In genomic region chr13:101504241-101504640, GRCm38 (mm10) we compare ENCODE assay signal across 16 mouse cellular contexts.
A peak's percentile ranks its signal among the peaks of the same experiment; 100 is the strongest.
DNase-seq lines count a peak whose midpoint lies in the region; ATAC-seq and TF ChIP-seq lines count a peak whose summit lies in the region.
"Had no signal": no experiment of that assay in that cellular context is flagged by ENCODE, and none has a peak within 500 bp of the region (broad histone marks: within the 10 kb centered on the region; RNA-seq: fewer than 3 reads in every experiment).

No protein-coding gene starts in this region.

- peak overlapping the region; percentile 57 for H3K27ac ChIP-seq in gastrocnemius, adult 2 months
- H3K27ac ChIP-seq in liver, postnatal 0 days (ENCODE audit: low read depth), result no peak overlapping the region
- H3K27ac ChIP-seq in liver, embryonic 11.5 days (ENCODE audit: low read depth, low read length), result no peak overlapping the region
- H3K27ac ChIP-seq in embryonic fibroblast, embryonic 13.5 days (ENCODE audit: insufficient read depth, low read length), result peak overlapping the region; percentile 38
- H3K27ac ChIP-seq: hindbrain, embryonic 13.5 days; lung, embryonic 15.5 days had no signal

- peak; percentile 72 for ATAC-seq in liver, postnatal 0 days
- ATAC-seq in liver, embryonic 11.5 days (replicated peaks; ENCODE audit: low FRiP score), result no peak
- no peak for ATAC-seq in granulocyte monocyte progenitor cell, adult 5-6 weeks (replicated peaks; ENCODE audit: poor library complexity, severe bottlenecking)
- ATAC-seq: intestine, embryonic 16.5 days had no signal

- TF ChIP-seq CTCF in gastrocnemius, adult 2 months (IDR thresholded peaks at IDR 0.05), result no peak
- TF ChIP-seq CTCF in liver, postnatal 0 days (IDR thresholded peaks at IDR 0.05; ENCODE audit: low read depth), result no peak
- no peak for TF ChIP-seq CTCF in embryonic fibroblast, embryonic 13.5 days (IDR thresholded peaks at IDR 0.05; ENCODE audit: borderline replicate concordance, insufficient read depth, low read length)

- H3K4me2 ChIP-seq in liver, postnatal 0 days (ENCODE audit: low read depth, low read length), result no peak overlapping the region
- no peak overlapping the region for H3K4me2 ChIP-seq in liver, embryonic 11.5 days
- H3K4me2 ChIP-seq: hindbrain, embryonic 13.5 days; lung, embryonic 15.5 days had no signal

- H3K9ac ChIP-seq in liver, postnatal 0 days (replicated peaks), result no peak overlapping the region
- H3K9ac ChIP-seq in liver, embryonic 11.5 days (ENCODE audit: low read depth, low read length), result no peak overlapping the region
- H3K9ac ChIP-seq: hindbrain, embryonic 13.5 days; lung, embryonic 15.5 days had no signal

- no peak for TF ChIP-seq POLR2A in embryonic fibroblast, embryonic 13.5 days (IDR thresholded peaks at IDR 0.05; ENCODE audit: low read depth, low read length)

- no peaks in the 10 kb centered on the region for H3K9me3 ChIP-seq in liver, postnatal 0 days (ENCODE audit: low read length)
- no peaks in the 10 kb centered on the region for H3K9me3 ChIP-seq in liver, embryonic 11.5 days (ENCODE audit: control insufficient read depth, low read length)
- H3K9me3 ChIP-seq: hindbrain, embryonic 13.5 days; lung, embryonic 15.5 days had no signal

- 48% methylated on average over 5 of the region's 5 CpGs for WGBS in liver, postnatal 0 days (ENCODE audit: insufficient replicate concordance)
- WGBS in liver, embryonic 11.5 days, result 72% methylated on average over 5 of the region's 5 CpGs

- no peaks in the 10 kb centered on the region for H3K27me3 ChIP-seq in liver, postnatal 0 days (ENCODE audit: insufficient read depth, low read length)
- H3K27me3 ChIP-seq in liver, embryonic 11.5 days (replicated peaks; ENCODE audit: control insufficient read depth, insufficient read depth, low read length), result peaks cover 6% of the 10 kb centered on the region
- H3K27me3 ChIP-seq: hindbrain, embryonic 13.5 days; lung, embryonic 15.5 days had no signal

- H3K36me3 ChIP-seq in liver, postnatal 0 days (replicated peaks; ENCODE audit: insufficient read depth, low read length), result no peaks in the 10 kb centered on the region
- H3K36me3 ChIP-seq in liver, embryonic 11.5 days (ENCODE audit: control insufficient read depth, insufficient read depth, low read length), result no peaks in the 10 kb centered on the region
- H3K36me3 ChIP-seq: hindbrain, embryonic 13.5 days; lung, embryonic 15.5 days had no signal

- intact Hi-C loops in gastrocnemius, adult 2 months (cut with DNase I), result no loop called here

- TF ChIP-seq EP300 in liver, postnatal 0 days (IDR thresholded peaks at IDR 0.05; ENCODE audit: low read depth), result no peak

- H3K4me3 ChIP-seq in gastrocnemius, adult 2 months, result no peak overlapping the region
- H3K4me3 ChIP-seq in liver, postnatal 0 days (ENCODE audit: low read depth, low read length), result no peak overlapping the region
- no peak overlapping the region for H3K4me3 ChIP-seq in liver, embryonic 11.5 days (ENCODE audit: low read depth, low read length)
- H3K4me3 ChIP-seq in embryonic fibroblast, embryonic 13.5 days (ENCODE audit: insufficient read depth, low read length), result no peak overlapping the region
- H3K4me3 ChIP-seq: hindbrain, embryonic 13.5 days; lung, embryonic 15.5 days had no signal

- peak; percentile 44 for DNase-seq in gastrocnemius, adult 2 months
- no peak for DNase-seq in gastrocnemius, postnatal 10 days
- no peak for DNase-seq in liver, postnatal 0 days
- no peak for DNase-seq in liver, embryonic 11.5 days (ENCODE audit: low spot score)
- DNase-seq in Muller cell, postnatal 12 days (ENCODE audit: inconsistent ontology term), result peak; percentile 52
- no peak for DNase-seq in testis, postnatal 14 days (ENCODE audit: low spot score)
- DNase-seq: cerebellum, adult 8-10 months; heart, adult 18-20 months; layer of hippocampus, adult 9-11 months; left cerebral cortex, postnatal 4 days; right cerebral cortex, postnatal 4 days had no signal

- H3K4me1 ChIP-seq in liver, postnatal 0 days (ENCODE audit: insufficient read depth), result no peaks in the 10 kb centered on the region
- no peaks in the 10 kb centered on the region for H3K4me1 ChIP-seq in liver, embryonic 11.5 days (replicated peaks; ENCODE audit: control insufficient read depth, insufficient read depth, low read length)
- no peaks in the 10 kb centered on the region for H3K4me1 ChIP-seq in embryonic fibroblast, embryonic 13.5 days (ENCODE audit: control insufficient read depth, insufficient read depth, low read length)
- H3K4me1 ChIP-seq: hindbrain, embryonic 13.5 days had no signal

Comparison
In these comparisons a context has a peak if more than half of its experiments do, and no peak if none do; other contexts are left out.
1. DNase-seq: peak in gastrocnemius, adult 2 months (single experiment) and Muller cell, postnatal 12 days (single experiment); none in gastrocnemius, postnatal 10 days (single experiment), liver, postnatal 0 days (single experiment), liver, embryonic 11.5 days (single experiment) and testis, postnatal 14 days (single experiment).
2. H3K27ac ChIP-seq: peak in gastrocnemius, adult 2 months (single experiment) and embryonic fibroblast, embryonic 13.5 days (single experiment); none in liver, postnatal 0 days (single experiment) and liver, embryonic 11.5 days (single experiment).